Mouse (Mus musculus): Measurements from ENCODE around the gene Chmp5. TPM values are rescaled to one million over a fixed set of nuclear protein-coding genes. Genes with fewer than 3 reads are reported as not detected.
A peak's percentile ranks its signal among the peaks of the same experiment; 100 is the strongest.
"Not testable (repeated sequence)": the region's sequence is repeated elsewhere in the genome, so short reads cannot be mapped to it uniquely, and the experiment has no call there.

Gene Chmp5
- polyA plus RNA-seq, 1 experiment from 2014 or later = 41.8 TPM

- not testable (repeated sequence) for H3K9me3 ChIP-seq (replicated peaks; ENCODE audit: control insufficient read depth, low read length); H3K4me1 ChIP-seq (ENCODE audit: control insufficient read depth, low read depth, low read length); H3K27me3 ChIP-seq (ENCODE audit: control insufficient read depth, insufficient read depth, low read depth, low read length); H3K9ac ChIP-seq (ENCODE audit: low read depth, low read length); H3K4me3 ChIP-seq (ENCODE audit: low read depth, low read length); H3K4me2 ChIP-seq (ENCODE audit: low read depth, low read length)
- WGBS (ENCODE audit: insufficient replicate concordance) = 53% methylated on average over 3 of the region's 3 CpGs
- H3K27ac ChIP-seq (ENCODE audit: low read length) = peak overlapping the region; percentile 50; the same call in 1 of the 2 replicates
- H3K36me3 ChIP-seq (ENCODE audit: control insufficient read depth, insufficient read depth) = peaks cover 43% of the 10 kb centered on the region
- ATAC-seq (ENCODE audit: low read depth) = peak; percentile 64
These were observed 13.8 kb upstream of the Chmp5 start for GRCm38 (mm10) chr4:40934369-40934768.

GRCm38 (mm10) chr4:40936175-40936839 is 11.9 kb upstream of the Chmp5 start:
- H3K9me3 ChIP-seq (replicated peaks; ENCODE audit: control insufficient read depth, low read length) = peaks cover 4% of the 10 kb centered on the region; the same call in 1 of the 2 replicates
- H3K4me3 ChIP-seq (ENCODE audit: low read depth, low read length) = no peak overlapping the region
- no peak overlapping the region for H3K27ac ChIP-seq (ENCODE audit: low read length)
- ATAC-seq (ENCODE audit: low read depth) = no peak
- H3K27me3 ChIP-seq (ENCODE audit: control insufficient read depth, insufficient read depth, low read depth, low read length) = no peaks in the 10 kb centered on the region
- peaks cover 62% of the 10 kb centered on the region for H3K36me3 ChIP-seq (ENCODE audit: control insufficient read depth, insufficient read depth)
- peaks cover 9% of the 10 kb centered on the region for H3K4me1 ChIP-seq (ENCODE audit: control insufficient read depth, low read depth, low read length)
- H3K4me2 ChIP-seq (ENCODE audit: low read depth, low read length) = no peak overlapping the region
- H3K9ac ChIP-seq (ENCODE audit: low read depth, low read length) = no peak overlapping the region
- whole genome bisulfite sequencing (ENCODE audit: insufficient replicate concordance) = 80% methylated on average over 9 of the region's 9 CpGs

- Histone ChIP-seq H3K4me3 (ENCODE audit: low read depth, low read length) (no peak overlapping the region), H3K4me2 (ENCODE audit: low read depth, low read length) (no peak overlapping the region), H3K36me3 (ENCODE audit: control insufficient read depth, insufficient read depth) (peaks cover 70% of the 10 kb centered on the region), H3K4me1 (ENCODE audit: control insufficient read depth, low read depth, low read length) (peaks cover 19% of the 10 kb centered on the region), H3K9ac (ENCODE audit: low read depth, low read length) (no peak overlapping the region), H3K9me3 (replicated peaks; ENCODE audit: control insufficient read depth, low read length) (peaks cover 4% of the 10 kb centered on the region; the same call in 1 of the 2 replicates), H3K27me3 (ENCODE audit: control insufficient read depth, insufficient read depth, low read depth, low read length) (no peaks in the 10 kb centered on the region), H3K27ac (ENCODE audit: low read length) (no peak overlapping the region)
- ATAC-seq (ENCODE audit: low read depth) = no peak
- WGBS (ENCODE audit: insufficient replicate concordance) = 89% methylated on average over 5 of the region's 5 CpGs
These were observed 9.4 kb upstream of the Chmp5 start for GRCm38 (mm10) chr4:40938793-40939192.

GRCm38 (mm10) chr4:40943651-40944050 is 4.6 kb upstream of the Chmp5 start:
- 89% methylated on average over 5 of the region's 5 CpGs for WGBS (ENCODE audit: insufficient replicate concordance)
- H3K36me3 ChIP-seq (ENCODE audit: control insufficient read depth, insufficient read depth) = peaks cover 54% of the 10 kb centered on the region
- H3K9me3 ChIP-seq (replicated peaks; ENCODE audit: control insufficient read depth, low read length) = peaks cover 4% of the 10 kb centered on the region; the same call in 1 of the 2 replicates
- H3K27me3 ChIP-seq (ENCODE audit: control insufficient read depth, insufficient read depth, low read depth, low read length) = no peaks in the 10 kb centered on the region
- no peak overlapping the region for H3K27ac ChIP-seq (ENCODE audit: low read length)
- peaks cover 23% of the 10 kb centered on the region for H3K4me1 ChIP-seq (ENCODE audit: control insufficient read depth, low read depth, low read length)
- no peak overlapping the region for H3K9ac ChIP-seq (ENCODE audit: low read depth, low read length)
- H3K4me2 ChIP-seq (ENCODE audit: low read depth, low read length) = no peak overlapping the region
- no peak overlapping the region for H3K4me3 ChIP-seq (ENCODE audit: low read depth, low read length)
- ATAC-seq (ENCODE audit: low read depth) = no peak

GRCm38 (mm10) chr4:40946516-40947121 is 1.6 kb upstream of the Chmp5 start:
- Histone ChIP-seq H3K27ac (ENCODE audit: low read length) (peak overlapping the region; percentile 93), H3K9ac (ENCODE audit: low read depth, low read length) (peak overlapping the region; percentile 95), H3K27me3 (ENCODE audit: control insufficient read depth, insufficient read depth, low read depth, low read length) (no peaks in the 10 kb centered on the region), H3K36me3 (ENCODE audit: control insufficient read depth, insufficient read depth) (peaks cover 25% of the 10 kb centered on the region), H3K4me3 (ENCODE audit: low read depth, low read length) (peak overlapping the region; percentile 98), H3K4me2 (ENCODE audit: low read depth, low read length) (peak overlapping the region; percentile 85), H3K4me1 (ENCODE audit: control insufficient read depth, low read depth, low read length) (peaks cover 32% of the 10 kb centered on the region), H3K9me3 (replicated peaks; ENCODE audit: control insufficient read depth, low read length) (no peaks in the 10 kb centered on the region)
- ATAC-seq (ENCODE audit: low read depth) = no peak
- 36% methylated on average over 7 of the region's 7 CpGs for WGBS (ENCODE audit: insufficient replicate concordance)

- peak; percentile 30 for ATAC-seq (ENCODE audit: low read depth)
- H3K4me2 ChIP-seq (ENCODE audit: low read depth, low read length) = peak overlapping the region; percentile 85
- peak overlapping the region; percentile 98 for H3K4me3 ChIP-seq (ENCODE audit: low read depth, low read length)
- H3K36me3 ChIP-seq (ENCODE audit: control insufficient read depth, insufficient read depth) = peaks cover 21% of the 10 kb centered on the region
- peaks cover 23% of the 10 kb centered on the region for H3K4me1 ChIP-seq (ENCODE audit: control insufficient read depth, low read depth, low read length)
- H3K9me3 ChIP-seq (replicated peaks; ENCODE audit: control insufficient read depth, low read length) = no peaks in the 10 kb centered on the region
- under 1% methylated on average over 40 of the region's 40 CpGs for WGBS (ENCODE audit: insufficient replicate concordance)
- H3K9ac ChIP-seq (ENCODE audit: low read depth, low read length) = peak overlapping the region; percentile 95
- H3K27ac ChIP-seq (ENCODE audit: low read length) = peak overlapping the region; percentile 93
- no peaks in the 10 kb centered on the region for H3K27me3 ChIP-seq (ENCODE audit: control insufficient read depth, insufficient read depth, low read depth, low read length)
These were observed 545 bp upstream of the Chmp5 start for GRCm38 (mm10) chr4:40947565-40948159.

- H3K27me3 ChIP-seq (ENCODE audit: control insufficient read depth, insufficient read depth, low read depth, low read length) = no peaks in the 10 kb centered on the region
- H3K4me2 ChIP-seq (ENCODE audit: low read depth, low read length) = no peak overlapping the region
- H3K27ac ChIP-seq (ENCODE audit: low read length) = no peak overlapping the region
- no peak overlapping the region for H3K9ac ChIP-seq (ENCODE audit: low read depth, low read length)
- 62% methylated on average over 1 of the region's 1 CpGs for WGBS (ENCODE audit: insufficient replicate concordance)
- H3K36me3 ChIP-seq (ENCODE audit: control insufficient read depth, insufficient read depth) = peaks cover 6% of the 10 kb centered on the region
- ATAC-seq (ENCODE audit: low read depth) = peak; percentile 59; the same call in 1 of the 2 replicates
- H3K4me1 ChIP-seq (ENCODE audit: control insufficient read depth, low read depth, low read length) = peaks cover 13% of the 10 kb centered on the region
- H3K4me3 ChIP-seq (ENCODE audit: low read depth, low read length) = no peak overlapping the region
- H3K9me3 ChIP-seq (replicated peaks; ENCODE audit: control insufficient read depth, low read length) = no peaks in the 10 kb centered on the region
These were observed 5.3 kb downstream of the Chmp5 start for GRCm38 (mm10) chr4:40953521-40953920.

- ATAC-seq (ENCODE audit: low read depth) = no peak
These were observed 7.7 kb downstream of the Chmp5 start for GRCm38 (mm10) chr4:40955942-40956341.

GRCm38 (mm10) chr4:40963536-40963935 is 15.3 kb downstream of the Chmp5 start:
- WGBS (ENCODE audit: insufficient replicate concordance) = 74% methylated on average over 3 of the region's 3 CpGs
- H3K9ac ChIP-seq (ENCODE audit: low read depth, low read length) = no peak overlapping the region
- no peak overlapping the region for H3K4me2 ChIP-seq (ENCODE audit: low read depth, low read length)
- no peak overlapping the region for H3K27ac ChIP-seq (ENCODE audit: low read length)
- H3K4me1 ChIP-seq (ENCODE audit: control insufficient read depth, low read depth, low read length) = no peaks in the 10 kb centered on the region
- H3K27me3 ChIP-seq (ENCODE audit: control insufficient read depth, insufficient read depth, low read depth, low read length) = no peaks in the 10 kb centered on the region
- H3K4me3 ChIP-seq (ENCODE audit: low read depth, low read length) = no peak overlapping the region
- ATAC-seq (ENCODE audit: low read depth) = no peak
- H3K36me3 ChIP-seq (ENCODE audit: control insufficient read depth, insufficient read depth) = peaks cover 16% of the 10 kb centered on the region
- no peaks in the 10 kb centered on the region for H3K9me3 ChIP-seq (replicated peaks; ENCODE audit: control insufficient read depth, low read length)

More at GRCm38 (mm10) chr4:40955942-40956341, 7.7 kb downstream of the Chmp5 start:
- H3K27me3 ChIP-seq (ENCODE audit: control insufficient read depth, insufficient read depth, low read depth, low read length) = no peaks in the 10 kb centered on the region
- H3K27ac ChIP-seq (ENCODE audit: low read length) = no peak overlapping the region
- peaks cover 11% of the 10 kb centered on the region for H3K36me3 ChIP-seq (ENCODE audit: control insufficient read depth, insufficient read depth)
- H3K9me3 ChIP-seq (replicated peaks; ENCODE audit: control insufficient read depth, low read length) = no peaks in the 10 kb centered on the region
- H3K4me3 ChIP-seq (ENCODE audit: low read depth, low read length) = no peak overlapping the region
- peaks cover 3% of the 10 kb centered on the region; the same call in 1 of the 2 replicates for H3K4me1 ChIP-seq (ENCODE audit: control insufficient read depth, low read depth, low read length)
- H3K4me2 ChIP-seq (ENCODE audit: low read depth, low read length) = no peak overlapping the region
- WGBS (ENCODE audit: insufficient replicate concordance) = 32% methylated on average over 6 of the region's 6 CpGs
- H3K9ac ChIP-seq (ENCODE audit: low read depth, low read length) = no peak overlapping the region
